33 mouse cellular contexts compared by ENCODE assay signal in genomic region chr7:66036809-66037208, GRCm38 (mm10). TPM values are rescaled to one million over a fixed set of nuclear protein-coding genes. Genes with fewer than 3 reads are reported as not detected.
DNase-seq lines count a peak whose midpoint lies in the region; ATAC-seq and TF ChIP-seq lines count a peak whose summit lies in the region.
"Had no signal": no experiment of that assay in that cellular context is flagged by ENCODE, and none has a peak within 500 bp of the region (broad histone marks: within the 10 kb centered on the region; RNA-seq: fewer than 3 reads in every experiment).

No protein-coding gene starts in this region.

- 46% methylated on average over 8 of the region's 8 CpGs for WGBS in intestine, embryonic 16.5 days
- 38% methylated on average over 8 of the region's 8 CpGs for WGBS in intestine, embryonic 15.5 days
- WGBS in lung, embryonic 14.5 days, result 46% methylated on average over 8 of the region's 8 CpGs
- 67% methylated on average over 8 of the region's 8 CpGs for WGBS in limb, embryonic 10.5 days
- WGBS in neural tube, embryonic 14.5 days, result 26% methylated on average over 8 of the region's 8 CpGs

- 0 out of 2 replicates have a peak, but pooled peaks have one; percentile 36 for ATAC-seq in intestine, embryonic 16.5 days
- ATAC-seq in intestine, embryonic 15.5 days, result no peak
- 0 out of 2 replicates have a peak, but pooled peaks have one; percentile 62 for ATAC-seq in lung, embryonic 14.5 days (ENCODE audit: insufficient read depth)
- ATAC-seq in neural tube, embryonic 14.5 days (ENCODE audit: low read depth), result peak; percentile 65
- ATAC-seq: forebrain, embryonic 14.5 days; forebrain, postnatal 0 days had no signal

- no peak overlapping the region for H3K9ac ChIP-seq in intestine, embryonic 16.5 days (ENCODE audit: low read depth, low read length)
- no peak overlapping the region; the same call in 1 of the 2 replicates for H3K9ac ChIP-seq in intestine, embryonic 15.5 days
- H3K9ac ChIP-seq in lung, embryonic 14.5 days, result no peak overlapping the region
- H3K9ac ChIP-seq in neural tube, embryonic 14.5 days (replicated peaks; ENCODE audit: low read depth, low read length), result no peak overlapping the region
- H3K9ac ChIP-seq: embryonic facial prominence, embryonic 12.5 days; embryonic facial prominence, embryonic 15.5 days; forebrain, postnatal 0 days; heart, embryonic 12.5 days; heart, embryonic 15.5 days; hindbrain, embryonic 14.5 days had no signal

- H3K4me1 ChIP-seq in intestine, embryonic 16.5 days (ENCODE audit: control insufficient read depth, insufficient read depth, low read length), result no peaks in the 10 kb centered on the region
- H3K4me1 ChIP-seq in intestine, embryonic 15.5 days (replicated peaks), result peaks cover 5% of the 10 kb centered on the region; the same call in 1 of the 2 replicates
- no peaks in the 10 kb centered on the region for H3K4me1 ChIP-seq in lung, embryonic 14.5 days (ENCODE audit: insufficient read depth)
- peaks cover 76% of the 10 kb centered on the region for H3K4me1 ChIP-seq in limb, embryonic 10.5 days
- peaks cover 4% of the 10 kb centered on the region; the same call in 1 of the 2 replicates for H3K4me1 ChIP-seq in neural tube, embryonic 14.5 days (ENCODE audit: control insufficient read depth, insufficient read depth, low read length)

- no peaks in the 10 kb centered on the region for H3K9me3 ChIP-seq in intestine, embryonic 16.5 days (ENCODE audit: control insufficient read depth, low read length)
- H3K9me3 ChIP-seq in intestine, embryonic 15.5 days, result no peaks in the 10 kb centered on the region
- no peaks in the 10 kb centered on the region for H3K9me3 ChIP-seq in lung, embryonic 14.5 days (ENCODE audit: low read depth, low read length)
- H3K9me3 ChIP-seq in limb, embryonic 10.5 days (replicated peaks), result no peaks in the 10 kb centered on the region
- H3K9me3 ChIP-seq in neural tube, embryonic 14.5 days (ENCODE audit: control insufficient read depth, low read length), result no peaks in the 10 kb centered on the region
- H3K9me3 ChIP-seq: embryonic facial prominence, embryonic 12.5 days; embryonic facial prominence, embryonic 15.5 days; heart, embryonic 12.5 days; heart, embryonic 15.5 days; hindbrain, embryonic 10.5 days had no signal

- no peaks in the 10 kb centered on the region for H3K27me3 ChIP-seq in intestine, embryonic 16.5 days (replicated peaks; ENCODE audit: control insufficient read depth, insufficient read depth, low read length)
- H3K27me3 ChIP-seq in intestine, embryonic 15.5 days (replicated peaks), result no peaks in the 10 kb centered on the region; the same call in 1 of the 2 replicates
- H3K27me3 ChIP-seq in lung, embryonic 14.5 days (ENCODE audit: insufficient read depth, low read length), result no peaks in the 10 kb centered on the region
- peaks cover 13% of the 10 kb centered on the region; the same call in 1 of the 2 replicates for H3K27me3 ChIP-seq in limb, embryonic 10.5 days (ENCODE audit: low read depth, poor library complexity, severe bottlenecking)
- no peaks in the 10 kb centered on the region for H3K27me3 ChIP-seq in neural tube, embryonic 14.5 days (ENCODE audit: control insufficient read depth, insufficient read depth, low read length)
- H3K27me3 ChIP-seq: embryonic facial prominence, embryonic 12.5 days had no signal

- H3K4me3 ChIP-seq in intestine, embryonic 16.5 days (ENCODE audit: low read length), result no peak overlapping the region
- H3K4me3 ChIP-seq in intestine, embryonic 15.5 days (replicated peaks), result no peak overlapping the region
- no peak overlapping the region for H3K4me3 ChIP-seq in lung, embryonic 14.5 days (ENCODE audit: low read depth, low read length)
- H3K4me3 ChIP-seq in limb, embryonic 10.5 days, result no peak overlapping the region
- H3K4me3 ChIP-seq in neural tube, embryonic 14.5 days (ENCODE audit: low read depth, low read length), result no peak overlapping the region
- H3K4me3 ChIP-seq: embryonic facial prominence, embryonic 12.5 days; embryonic facial prominence, embryonic 15.5 days; gastrocnemius, adult 2 months; heart, embryonic 12.5 days; heart, embryonic 15.5 days; hindbrain, embryonic 10.5 days had no signal

- no peak overlapping the region for H3K4me2 ChIP-seq in intestine, embryonic 16.5 days (ENCODE audit: low read depth, low read length)
- H3K4me2 ChIP-seq in intestine, embryonic 15.5 days (replicated peaks), result no peak overlapping the region
- no peak overlapping the region for H3K4me2 ChIP-seq in lung, embryonic 14.5 days
- no peak overlapping the region for H3K4me2 ChIP-seq in neural tube, embryonic 14.5 days (ENCODE audit: low read depth, low read length)
- H3K4me2 ChIP-seq: embryonic facial prominence, embryonic 12.5 days; embryonic facial prominence, embryonic 15.5 days; heart, embryonic 12.5 days; heart, embryonic 15.5 days; hindbrain, embryonic 14.5 days had no signal

- no peak overlapping the region for H3K27ac ChIP-seq in intestine, embryonic 16.5 days (ENCODE audit: low read length)
- no peak overlapping the region for H3K27ac ChIP-seq in intestine, embryonic 15.5 days
- no peak overlapping the region for H3K27ac ChIP-seq in lung, embryonic 14.5 days (ENCODE audit: low read depth)
- H3K27ac ChIP-seq in limb, embryonic 10.5 days, result 0 out of 2 replicates have a peak overlapping the region, but pooled peaks have one; percentile 14
- peak overlapping the region; percentile 11; the same call in 1 of the 2 replicates for H3K27ac ChIP-seq in neural tube, embryonic 14.5 days (ENCODE audit: low read depth, low read length)
- H3K27ac ChIP-seq: embryonic facial prominence, embryonic 12.5 days; embryonic facial prominence, embryonic 15.5 days; gastrocnemius, adult 2 months; heart, embryonic 15.5 days; hindbrain, embryonic 10.5 days; hindbrain, embryonic 14.5 days had no signal

- DNase-seq in lung, embryonic 14.5 days, result peak; percentile 37
- no peak for DNase-seq in lung, postnatal 36 days
- no peak for DNase-seq in limb, embryonic 10.5 days (ENCODE audit: low spot score)
- DNase-seq in gastrocnemius, postnatal 4 days (ENCODE audit: low spot score in 2 of 2), result no peak
- DNase-seq in c-Kit-positive CD71-positive TER-119-positive erythroid progenitor cells, embryonic 14.5 days (ENCODE audit: low spot score), result no peak
- DNase-seq: adrenal gland, postnatal 10 days; adrenal gland, postnatal 36 days; cerebellum, adult 11 months; cerebellum, adult 2 months; cerebellum, adult 9-11 months; cerebellum, postnatal 25 days; forebrain, postnatal 0 days; gastrocnemius, adult 2 months; gastrocnemius, postnatal 14 days; heart, adult 18-20 months; heart, postnatal 10 days; heart, postnatal 36 days had no signal

- H3K36me3 ChIP-seq in intestine, embryonic 16.5 days (ENCODE audit: control insufficient read depth, insufficient read depth, low read length), result no peaks in the 10 kb centered on the region
- no peaks in the 10 kb centered on the region for H3K36me3 ChIP-seq in intestine, embryonic 15.5 days
- no peaks in the 10 kb centered on the region for H3K36me3 ChIP-seq in lung, embryonic 14.5 days (ENCODE audit: insufficient read depth)
- no peaks in the 10 kb centered on the region for H3K36me3 ChIP-seq in limb, embryonic 10.5 days
- H3K36me3 ChIP-seq in neural tube, embryonic 14.5 days (ENCODE audit: control insufficient read depth, insufficient read depth, low read length), result no peaks in the 10 kb centered on the region
- H3K36me3 ChIP-seq: embryonic facial prominence, embryonic 12.5 days; embryonic facial prominence, embryonic 15.5 days; heart, embryonic 12.5 days; heart, embryonic 15.5 days; hindbrain, embryonic 10.5 days had no signal

- no peak for TF ChIP-seq CTCF in lung, embryonic 14.5 days (IDR thresholded peaks at IDR 0.05; ENCODE audit: low read depth)

RNA-seq across cellular contexts. Expression of gene Gm45213, which starts 6.6 kb away (rescaled TPM):
- polyA plus RNA-seq in intestine, embryonic 16.5 days (2015; fragmentation: Nextera tagmentation; extraction: Ambion mirVana), result not detected in 2 replicates
- polyA plus RNA-seq in intestine, embryonic 15.5 days (2015; fragmentation: Nextera tagmentation; extraction: Ambion mirVana), result not detected in 2 replicates
- polyA plus RNA-seq in lung, embryonic 14.5 days (2014; fragmentation: Nextera tagmentation; extraction: Ambion mirVana), result not detected in 2 replicates
- polyA plus RNA-seq in limb, embryonic 10.5 days (2016; fragmentation: Nextera tagmentation; extraction: Ambion mirVana), result not detected in 2 replicates
- not detected in 2 replicates for polyA plus RNA-seq in neural tube, embryonic 14.5 days (2014; fragmentation: Nextera tagmentation; extraction: Ambion mirVana)
- total RNA-seq in gastrocnemius, postnatal 4 days (2021), result not detected
- total RNA-seq: adrenal gland, adult 18-20 months; adrenal gland, postnatal 10 days; adrenal gland, postnatal 36 days; common myeloid progenitor, adult 5-6 weeks; ES-E14; forebrain, postnatal 0 days; gastrocnemius, adult 2 months; gastrocnemius, postnatal 14 days; heart, adult 18-20 months; heart, postnatal 10 days; heart, postnatal 36 days had no signal
- polyA plus RNA-seq: cerebellum, adult 2 months; embryonic facial prominence, embryonic 12.5 days; embryonic facial prominence, embryonic 15.5 days; forebrain, embryonic 11.5 days; forebrain, embryonic 14.5 days; forebrain, postnatal 0 days; frontal cortex, adult 2 months; gonadal fat pad, adult 2 months; heart, embryonic 12.5 days; heart, embryonic 15.5 days; hindbrain, embryonic 10.5 days; hindbrain, embryonic 14.5 days had no signal

RNA-seq across cellular contexts. Expression of gene Snrpa1, which starts 22.0 kb away (rescaled TPM):
- 137 and 156 TPM in 2 replicates for polyA plus RNA-seq in intestine, embryonic 16.5 days (2015; fragmentation: Nextera tagmentation; extraction: Ambion mirVana)
- polyA plus RNA-seq in intestine, embryonic 15.5 days (2015; fragmentation: Nextera tagmentation; extraction: Ambion mirVana), result 165 and 179 TPM in 2 replicates
- polyA plus RNA-seq in lung, embryonic 14.5 days (2014; fragmentation: Nextera tagmentation; extraction: Ambion mirVana), result 196 and 200 TPM in 2 replicates
- polyA plus RNA-seq in limb, embryonic 10.5 days (2016; fragmentation: Nextera tagmentation; extraction: Ambion mirVana), result 276 and 312 TPM in 2 replicates
- 114 and 125 TPM in 2 replicates for polyA plus RNA-seq in neural tube, embryonic 14.5 days (2014; fragmentation: Nextera tagmentation; extraction: Ambion mirVana)
- total RNA-seq in gastrocnemius, postnatal 4 days (2021), result 10 to 100 TPM; 31.4 to 36.8 TPM

RNA-seq across cellular contexts. Expression of gene Selenos, which starts 42.6 kb away (rescaled TPM):
- polyA plus RNA-seq in intestine, embryonic 16.5 days (2015; fragmentation: Nextera tagmentation; extraction: Ambion mirVana), result 129 and 138 TPM in 2 replicates
- polyA plus RNA-seq in intestine, embryonic 15.5 days (2015; fragmentation: Nextera tagmentation; extraction: Ambion mirVana), result 107 and 114 TPM in 2 replicates
- 95.3 and 102 TPM in 2 replicates for polyA plus RNA-seq in lung, embryonic 14.5 days (2014; fragmentation: Nextera tagmentation; extraction: Ambion mirVana)
- polyA plus RNA-seq in limb, embryonic 10.5 days (2016; fragmentation: Nextera tagmentation; extraction: Ambion mirVana), result 83.0 and 83.5 TPM in 2 replicates
- 79.0 and 89.7 TPM in 2 replicates for polyA plus RNA-seq in neural tube, embryonic 14.5 days (2014; fragmentation: Nextera tagmentation; extraction: Ambion mirVana)
- 10 to 100 TPM; 45.6 to 51.9 TPM for total RNA-seq in gastrocnemius, postnatal 4 days (2021)

Comparison
In these comparisons a context has a peak if more than half of its experiments do, and no peak if none do; other contexts are left out.
1. H3K27ac ChIP-seq: peak in limb, embryonic 10.5 days (single experiment) and neural tube, embryonic 14.5 days (single experiment); none in intestine, embryonic 16.5 days (single experiment), intestine, embryonic 15.5 days (single experiment) and lung, embryonic 14.5 days (single experiment).